Mouse (Mus musculus): ENCODE measurements around the gene Dop1b.

Gene Dop1b

DNA sequence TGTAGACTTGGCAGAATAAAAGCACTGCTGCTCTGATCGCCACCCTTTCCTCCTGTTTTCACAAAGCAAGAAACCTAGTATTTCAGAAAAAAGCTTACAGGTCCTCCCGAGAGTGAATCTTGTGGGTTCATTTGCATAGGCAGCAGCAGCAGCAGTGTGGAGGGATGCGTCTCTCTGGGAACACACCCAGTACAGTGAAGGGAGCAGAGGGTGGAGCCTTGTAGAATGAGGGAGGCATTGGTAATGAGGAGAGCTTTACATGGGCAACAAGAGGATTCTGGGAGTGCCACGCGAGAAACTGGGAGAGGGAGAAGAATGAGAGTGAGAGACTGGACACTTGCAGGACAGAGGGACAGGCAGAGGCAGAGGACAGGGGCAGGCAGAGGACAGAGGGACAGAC is 2.7 kb downstream of the Dop1b start:
- no peak for DNase-seq

DNA sequence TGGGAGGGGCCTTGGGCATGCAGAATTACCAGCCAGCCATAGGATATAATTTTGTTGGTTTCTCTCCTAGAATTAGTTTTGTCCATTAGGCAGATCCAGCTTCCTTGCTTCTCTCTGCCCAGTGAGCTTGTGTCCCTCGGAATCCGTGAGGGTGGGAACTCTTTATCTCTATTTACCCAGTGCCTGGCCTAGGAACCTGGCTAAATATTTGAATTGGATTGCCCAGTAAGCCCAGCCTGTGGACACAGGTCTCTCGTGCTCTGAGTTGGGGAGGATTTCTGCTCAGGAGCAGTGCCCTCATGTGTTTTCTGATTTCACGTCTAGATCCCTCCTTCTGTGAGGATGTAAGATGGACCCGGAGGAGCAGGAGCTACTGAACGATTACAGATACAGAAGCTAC is 4.1 kb downstream of the Dop1b start:
- DNase-seq, result no peak

DNA sequence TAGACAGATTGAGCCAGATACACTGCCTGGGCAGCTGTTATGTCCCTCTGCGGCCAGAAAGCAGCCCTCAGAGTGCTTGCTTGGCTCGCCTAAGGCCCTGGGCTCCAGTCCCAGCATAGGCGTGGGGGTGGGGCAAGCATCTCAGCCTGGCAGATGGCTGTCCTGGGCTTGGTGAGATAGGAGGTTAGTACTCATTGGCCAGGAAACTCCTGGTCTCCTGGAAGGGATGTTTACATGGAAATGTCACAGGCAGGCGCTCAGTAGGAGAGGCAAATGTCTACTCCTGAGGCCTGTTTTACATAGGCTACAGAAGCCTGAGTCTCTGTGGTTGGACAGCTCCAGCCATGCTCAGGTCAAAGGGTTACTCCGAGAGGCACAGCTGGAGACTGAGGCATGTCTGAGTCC is 5.6 kb downstream of the Dop1b start:
- no peak for DNase-seq

DNA sequence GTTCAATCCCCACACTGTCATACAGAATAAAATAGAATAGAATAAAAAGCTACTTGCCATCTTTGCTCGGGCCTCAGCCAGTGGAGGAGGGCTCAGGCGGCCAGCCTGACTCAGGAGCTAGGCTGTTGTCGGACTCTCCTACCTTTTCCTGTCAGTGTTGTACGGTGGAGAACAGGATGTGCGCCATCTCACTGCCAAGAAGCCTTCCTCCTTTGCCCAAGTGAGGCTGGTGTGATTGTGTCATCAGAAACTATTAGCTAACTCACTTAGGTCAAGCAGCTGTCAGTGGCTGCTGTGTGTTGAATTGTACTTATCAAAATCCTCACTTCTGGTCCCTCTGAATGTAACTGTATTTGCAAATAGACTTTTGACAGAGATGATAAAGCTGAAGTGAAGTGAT is 10.1 kb downstream of the Dop1b start:
- DNase-seq, result no peak

DNA sequence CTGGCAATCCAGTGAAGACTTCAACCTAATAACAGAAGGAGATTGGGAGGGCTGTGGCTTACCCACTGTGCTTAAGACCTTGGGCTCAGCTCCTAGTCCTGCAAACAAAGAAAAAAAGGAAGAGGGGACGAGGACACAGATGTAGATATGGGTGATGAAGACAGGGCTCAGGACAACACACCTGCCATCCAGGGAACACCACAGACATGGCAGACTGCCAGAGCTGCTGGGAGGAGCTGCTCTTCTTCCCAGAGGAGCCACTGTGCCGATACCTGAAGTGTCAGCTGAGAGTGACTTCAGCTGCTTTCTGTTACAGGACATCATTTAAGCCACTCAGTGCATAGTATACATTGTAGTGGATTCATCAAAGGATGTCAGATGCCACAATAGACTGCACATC is 10.8 kb downstream of the Dop1b start:
- no peak for DNase-seq

DNA sequence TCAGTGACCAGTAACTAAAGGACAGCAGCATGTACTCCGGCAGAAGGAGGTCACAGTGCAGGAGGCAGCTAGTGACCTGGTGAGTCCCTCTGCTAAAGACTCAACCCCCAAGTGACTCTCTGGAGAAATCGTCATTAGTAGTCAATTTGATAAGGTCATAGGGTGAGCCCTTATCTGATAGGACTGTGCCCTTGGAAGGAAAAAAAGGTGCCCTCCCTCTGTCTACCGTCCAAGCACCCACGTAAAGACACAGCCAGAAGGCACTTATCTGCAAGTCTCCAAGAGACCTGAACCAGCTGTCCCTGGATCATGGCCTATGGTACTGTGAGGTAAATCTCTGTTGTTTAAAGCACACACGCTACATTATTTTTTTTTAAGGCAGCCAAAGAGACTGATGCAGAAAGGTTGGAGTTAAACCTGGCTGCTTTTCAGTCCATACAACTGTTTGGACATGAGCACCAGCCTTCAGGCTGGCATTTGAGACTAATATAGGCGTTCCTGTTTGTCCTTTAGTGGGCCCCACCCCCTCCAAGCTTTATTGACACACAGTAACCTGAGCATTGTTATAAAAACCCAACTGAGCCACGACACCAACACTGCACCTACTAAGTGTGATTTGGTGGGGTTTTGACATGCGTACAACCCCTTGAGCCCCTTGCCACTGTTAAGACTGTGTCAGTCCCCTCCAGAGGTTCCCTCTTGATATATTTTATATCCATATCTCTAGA is 13.9 kb downstream of the Dop1b start:
- no peak for DNase-seq

DNA sequence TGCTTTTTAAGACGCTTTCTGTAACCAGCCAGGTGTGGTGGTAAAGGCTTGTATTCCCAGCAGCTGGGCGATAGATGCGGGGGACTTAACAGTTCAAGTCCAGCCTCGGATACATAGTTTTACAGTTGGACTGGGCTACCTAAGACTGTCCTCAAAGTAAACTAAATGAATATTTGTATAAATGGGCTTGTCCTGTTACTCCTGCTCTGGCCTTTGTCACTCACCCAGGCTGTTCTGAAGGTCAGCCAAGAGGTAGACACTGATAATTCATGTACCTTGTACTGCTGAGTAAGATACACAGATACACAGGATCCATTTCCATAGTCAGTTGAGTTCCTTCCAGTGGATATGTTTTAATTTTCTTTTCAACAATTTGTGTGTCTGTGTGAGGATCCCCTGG is 14.5 kb downstream of the Dop1b start:
- DNase-seq, result no peak

DNA sequence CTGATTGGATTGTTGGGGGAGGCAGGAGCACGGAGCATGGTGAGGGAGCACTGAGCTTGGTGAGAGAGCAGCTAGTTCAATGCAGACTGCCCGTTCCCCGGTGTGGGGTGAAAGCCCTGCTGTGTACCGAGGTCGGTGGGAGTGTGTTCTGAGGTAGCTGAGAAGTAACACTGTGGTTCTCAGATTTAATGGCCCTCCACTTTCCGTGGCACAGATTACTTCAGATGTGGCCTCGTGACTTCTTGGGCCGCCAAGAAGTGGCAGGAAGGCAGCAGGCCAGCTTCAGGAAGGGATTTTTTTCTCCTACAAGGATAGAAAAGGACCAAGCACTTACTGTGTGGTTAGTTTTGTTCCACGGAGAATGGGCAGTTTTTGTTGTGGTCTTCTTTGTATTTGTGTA is 17.0 kb downstream of the Dop1b start:
- no peak for DNase-seq

DNA sequence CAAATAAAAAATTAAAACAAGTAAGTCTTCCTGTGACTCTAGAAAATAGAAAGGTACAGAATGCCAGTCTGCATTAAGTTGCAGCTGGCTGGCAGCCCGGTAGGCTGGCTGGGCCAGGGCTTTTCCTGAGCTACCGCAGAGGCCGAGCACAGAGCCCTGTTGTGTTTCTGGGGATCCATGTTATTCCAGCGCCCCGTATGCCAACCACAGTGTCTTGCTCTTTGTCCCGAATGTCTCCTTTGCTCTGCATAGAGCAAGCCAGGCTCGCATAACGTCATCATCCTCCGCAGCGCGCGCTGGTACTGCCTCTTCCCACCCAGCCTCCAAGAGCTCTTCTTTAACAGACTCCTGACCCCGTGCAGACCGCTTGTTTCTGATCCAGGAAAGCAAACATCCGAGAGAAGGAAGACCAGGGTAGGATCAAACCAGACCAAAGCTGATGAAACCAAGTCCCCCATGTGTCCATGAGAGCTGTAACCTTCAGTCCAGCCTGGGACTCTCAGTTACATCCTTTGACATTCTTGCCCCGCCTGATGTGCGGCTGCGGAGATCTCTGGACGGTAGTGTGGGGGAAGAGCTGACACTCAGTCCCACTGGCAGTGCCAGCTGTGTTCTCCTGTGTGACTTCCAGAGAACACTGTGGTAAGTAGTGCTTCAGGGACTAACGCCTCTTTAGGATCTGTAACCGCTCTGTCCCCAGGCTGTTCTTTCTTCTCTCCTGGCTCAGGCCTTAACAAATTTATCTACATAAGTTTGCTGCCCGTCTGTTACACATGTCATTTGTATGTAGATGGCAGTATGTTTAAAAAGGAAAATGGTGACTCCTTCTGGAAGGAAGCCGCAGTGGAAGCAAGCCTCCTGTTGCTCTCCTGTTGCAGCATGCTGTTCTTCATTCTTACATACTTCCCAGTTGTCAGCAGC is 18.4 kb downstream of the Dop1b start:
- no peak for DNase-seq

DNA sequence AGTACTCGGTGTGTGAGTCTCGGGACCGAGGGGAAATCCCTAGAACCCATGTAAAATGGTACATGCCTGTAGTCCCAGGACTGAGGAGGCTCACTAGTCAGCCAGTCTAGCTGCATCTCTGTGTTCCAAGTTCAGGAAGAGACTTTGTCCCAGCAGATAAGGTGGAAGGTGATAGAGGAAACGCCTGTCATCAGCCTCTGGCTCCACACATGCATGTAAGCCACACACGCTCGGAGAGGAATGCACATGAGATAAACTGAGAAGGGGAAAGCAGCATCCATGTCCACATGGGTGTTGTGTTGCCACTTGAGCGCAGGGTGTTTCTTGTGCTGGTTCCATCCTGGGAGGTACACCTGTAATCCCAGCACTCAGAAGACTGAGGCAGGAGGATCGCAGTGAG is 19.6 kb downstream of the Dop1b start:
- DNase-seq, result no peak

DNA sequence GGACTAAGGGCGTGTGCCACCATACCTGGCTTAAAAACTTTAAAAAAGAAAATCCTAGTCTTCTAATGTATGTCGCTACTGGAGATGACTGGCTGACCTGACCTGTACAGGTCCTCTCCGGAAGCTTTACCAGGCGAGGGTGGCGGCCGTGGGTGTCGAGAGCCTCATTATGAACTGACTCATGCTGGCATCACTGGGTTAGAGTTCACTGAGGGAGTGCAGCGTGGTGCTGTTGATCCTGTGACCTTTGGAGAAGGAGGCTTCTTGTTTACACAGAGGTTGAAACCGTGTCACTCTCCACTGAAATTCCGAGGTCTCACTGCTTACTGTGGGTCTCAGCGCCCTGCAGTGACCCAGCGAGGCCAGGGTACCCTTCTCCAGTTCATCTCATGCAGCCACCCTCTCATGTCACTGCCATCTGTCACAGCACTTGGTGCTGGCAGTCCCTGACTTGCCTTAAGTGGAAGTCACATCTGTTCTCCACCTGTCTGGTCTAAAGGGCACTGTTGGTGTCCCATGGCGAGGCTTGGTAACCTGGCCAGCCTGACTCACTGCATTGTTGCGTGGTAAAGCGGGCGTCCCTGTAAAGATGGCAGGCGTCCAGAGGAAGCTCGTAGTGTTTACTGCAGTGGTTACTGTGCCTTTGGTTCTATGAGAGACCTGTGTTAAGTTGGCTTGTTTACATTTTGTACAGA is 21.3 kb downstream of the Dop1b start:
- DNase-seq, result no peak

DNA sequence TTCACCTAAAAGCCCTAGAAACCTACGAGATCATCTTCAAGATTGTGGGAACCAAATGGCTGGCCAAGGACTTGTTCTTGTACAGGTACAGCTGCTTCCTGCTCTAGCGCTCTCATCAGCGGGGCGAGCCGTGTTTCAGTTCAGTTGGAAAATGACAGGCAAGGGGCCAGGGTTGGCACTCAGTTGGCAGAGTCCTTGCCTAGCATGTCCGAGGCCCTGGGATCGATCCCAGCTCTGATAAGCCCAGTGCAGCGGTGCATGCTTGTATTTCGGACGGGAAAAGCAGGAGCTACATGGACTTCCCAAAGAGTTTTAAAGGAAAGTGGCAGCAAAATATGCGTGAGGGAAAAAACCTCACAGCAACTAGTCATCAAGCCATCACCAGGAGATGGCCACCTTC is 27.5 kb downstream of the Dop1b start:
- no peak for DNase-seq

DNA sequence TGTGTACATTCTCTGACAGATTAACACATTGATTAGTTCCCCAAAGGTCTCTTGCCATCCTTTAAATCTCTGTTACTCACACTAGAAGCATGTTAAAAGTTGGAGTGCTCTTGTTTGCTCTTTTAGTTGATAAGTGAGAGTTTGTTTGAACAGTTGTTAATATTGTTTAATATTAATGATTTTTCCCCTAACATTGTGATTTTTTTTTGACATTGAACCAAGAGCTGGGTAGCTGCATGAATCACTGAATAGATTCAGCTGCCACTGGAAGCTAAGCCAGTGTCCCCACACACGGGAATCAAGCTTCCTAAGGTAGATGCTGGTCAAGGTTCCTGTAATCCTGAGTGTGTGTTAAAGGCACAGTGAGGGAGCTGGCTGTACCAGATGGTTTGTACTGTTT is 31.2 kb downstream of the Dop1b start:
- no peak for DNase-seq

DNA sequence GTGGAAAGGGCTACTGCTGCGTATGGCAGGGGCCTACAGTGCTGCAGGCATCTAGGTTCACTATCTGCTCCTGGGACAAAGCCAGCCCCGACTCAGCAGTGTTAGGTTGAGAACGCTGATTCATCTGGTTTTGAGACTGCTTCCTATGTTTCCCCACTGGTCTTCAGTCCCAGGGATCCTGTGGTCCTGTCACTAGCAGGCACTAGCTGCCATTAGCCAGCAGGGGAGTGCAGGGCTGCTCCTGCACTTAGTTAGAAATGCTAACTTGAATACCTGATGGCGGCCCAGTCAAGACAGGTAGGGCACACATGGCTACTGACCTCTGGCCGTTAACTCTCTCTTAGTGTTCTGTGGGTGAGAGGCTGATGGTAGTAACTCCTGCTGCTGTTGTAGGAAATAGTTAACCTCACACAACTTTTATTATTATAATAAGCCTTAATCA is 32.4 kb downstream of the Dop1b start:
- no peak for DNase-seq

DNA sequence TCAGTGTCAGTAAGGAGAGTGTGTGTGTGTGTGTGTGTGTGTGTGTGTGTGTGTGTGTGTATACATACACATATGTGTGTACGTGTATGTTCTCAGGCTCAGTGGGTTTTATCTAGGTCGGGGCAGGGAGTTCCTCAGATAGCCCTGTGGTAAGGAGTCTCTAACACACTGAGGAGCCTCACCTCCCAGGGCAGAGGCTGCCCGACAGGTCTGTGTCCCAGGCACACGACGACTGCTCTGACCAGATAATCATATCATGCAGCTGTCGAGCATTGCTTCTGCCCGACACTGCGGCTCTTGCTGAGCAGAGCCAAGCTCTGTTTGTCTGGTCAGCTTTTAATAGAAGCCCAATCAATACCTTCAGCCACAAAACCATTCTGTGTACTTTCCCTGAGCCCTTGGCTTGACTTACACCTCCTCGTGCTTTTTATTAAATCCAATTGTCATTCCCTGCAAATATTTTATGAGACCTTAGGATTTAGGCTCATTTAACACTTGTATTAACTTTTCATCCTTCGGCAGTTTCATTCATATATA is 33.2 kb downstream of the Dop1b start:
- DNase-seq, result no peak

DNA sequence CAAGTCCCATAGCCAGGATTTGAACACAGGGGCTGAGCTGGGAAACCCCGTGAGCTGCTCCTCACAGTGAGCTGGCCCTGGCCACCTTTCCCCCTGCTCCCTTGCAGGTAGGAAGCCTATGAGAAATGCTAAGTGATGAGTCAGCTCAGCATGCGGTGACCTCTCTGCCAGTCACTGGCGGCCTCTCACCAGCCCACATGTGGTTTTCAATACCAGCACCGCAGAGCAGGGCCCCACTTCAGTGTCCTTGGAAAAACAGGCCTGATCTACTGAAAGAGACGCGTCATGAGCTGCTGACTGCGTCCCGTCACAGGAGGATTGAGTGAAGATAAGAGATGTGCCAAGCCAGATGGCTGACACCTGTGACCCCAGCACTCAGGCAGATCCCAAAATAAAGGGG is 34.7 kb downstream of the Dop1b start:
- no peak for DNase-seq

DNA sequence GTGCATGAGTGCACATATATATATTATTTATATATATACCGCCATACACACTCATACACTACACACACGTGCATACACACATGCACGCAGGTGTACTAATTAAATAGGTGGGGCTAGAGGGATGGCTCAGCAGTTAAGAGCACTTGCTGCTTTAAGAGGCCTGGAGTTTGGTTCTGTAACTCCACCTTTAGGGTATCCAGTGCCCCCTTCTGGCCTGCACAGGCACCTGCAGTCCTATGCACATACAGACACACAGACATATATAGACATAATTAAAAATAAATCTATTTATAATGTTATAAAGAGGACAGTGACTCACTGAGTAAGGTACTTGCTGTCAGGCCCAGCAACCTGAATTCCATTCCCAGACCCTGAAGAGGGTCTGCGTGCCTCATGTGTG is 35.3 kb downstream of the Dop1b start:
- peak; percentile 37 for DNase-seq

DNA sequence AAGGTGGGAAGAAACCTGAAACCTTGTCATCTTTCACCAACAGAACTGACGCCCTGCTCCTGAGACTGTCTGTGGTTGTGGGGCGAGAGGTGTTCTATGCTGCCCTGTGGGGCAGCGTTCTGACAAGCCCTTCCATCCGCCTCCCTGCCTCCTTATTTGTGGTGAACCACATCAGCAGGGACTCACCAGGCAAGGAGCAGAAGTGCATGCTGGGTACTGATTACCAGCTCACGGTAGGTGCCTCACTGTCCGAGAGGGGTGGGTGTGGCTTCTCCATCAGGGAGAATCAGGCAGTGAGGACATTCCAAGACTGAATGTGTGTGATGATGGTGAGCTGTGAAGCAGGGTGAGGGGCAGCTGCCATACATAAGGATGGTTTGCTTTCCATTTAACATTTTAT is 35.7 kb downstream of the Dop1b start:
- DNase-seq, result peak; percentile 25

DNA sequence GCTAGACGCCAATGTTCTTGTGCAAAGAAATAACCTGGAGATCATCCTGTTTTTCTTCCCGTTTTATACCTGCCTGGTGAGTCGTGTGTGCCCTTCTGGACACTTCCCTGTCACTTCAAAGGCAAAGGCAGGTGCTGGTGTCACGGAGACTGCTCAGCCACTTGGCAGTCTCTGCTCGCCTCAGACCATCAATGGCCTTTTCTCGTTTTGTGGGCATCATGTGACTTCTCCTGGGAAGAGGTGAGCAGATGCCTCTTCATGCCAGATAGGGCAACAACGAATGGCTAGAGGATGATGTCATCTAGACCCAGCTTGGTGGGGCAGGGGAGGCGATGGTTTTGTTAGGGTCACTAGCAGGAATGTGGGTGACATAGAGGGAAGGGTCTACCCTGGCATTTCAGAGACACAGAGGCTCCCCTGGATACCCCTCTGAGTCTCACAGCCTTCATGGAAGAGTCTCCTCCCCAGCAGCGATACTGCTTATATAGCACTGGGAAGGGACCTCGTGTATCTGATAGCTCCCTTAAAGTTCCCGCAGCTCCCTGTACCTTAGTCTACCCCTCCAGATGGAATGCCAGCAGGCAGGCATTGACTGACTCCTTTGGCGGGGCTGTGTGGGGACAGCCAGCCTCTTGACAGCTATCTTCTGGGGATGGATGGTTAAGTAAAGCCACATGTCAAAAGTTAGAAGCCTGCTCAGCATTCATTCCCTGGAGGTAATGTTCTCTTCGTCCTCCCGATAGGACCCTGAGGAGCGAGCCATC is 37.6 kb downstream of the Dop1b start:
- no peak for DNase-seq

DNA sequence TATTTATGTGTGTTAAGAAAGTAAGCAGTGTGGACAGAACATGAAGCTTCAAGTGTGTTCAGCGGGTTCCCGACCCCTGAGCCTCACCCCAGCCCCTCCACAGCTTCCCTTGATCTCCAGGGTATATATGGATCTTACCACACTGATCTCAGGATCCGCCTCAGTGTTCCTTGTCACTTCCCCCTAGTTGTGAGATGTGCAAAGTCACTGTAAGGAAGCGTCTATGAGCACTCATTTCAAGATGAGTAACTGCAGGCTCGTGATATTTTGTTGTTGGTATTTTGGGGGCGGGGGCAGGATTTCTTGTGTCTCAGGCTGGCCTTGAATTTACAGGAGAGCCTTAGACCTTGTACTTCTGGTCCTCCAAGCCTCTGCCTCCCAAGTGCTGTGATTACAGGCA is 38.8 kb downstream of the Dop1b start:
- no peak for DNase-seq

DNA sequence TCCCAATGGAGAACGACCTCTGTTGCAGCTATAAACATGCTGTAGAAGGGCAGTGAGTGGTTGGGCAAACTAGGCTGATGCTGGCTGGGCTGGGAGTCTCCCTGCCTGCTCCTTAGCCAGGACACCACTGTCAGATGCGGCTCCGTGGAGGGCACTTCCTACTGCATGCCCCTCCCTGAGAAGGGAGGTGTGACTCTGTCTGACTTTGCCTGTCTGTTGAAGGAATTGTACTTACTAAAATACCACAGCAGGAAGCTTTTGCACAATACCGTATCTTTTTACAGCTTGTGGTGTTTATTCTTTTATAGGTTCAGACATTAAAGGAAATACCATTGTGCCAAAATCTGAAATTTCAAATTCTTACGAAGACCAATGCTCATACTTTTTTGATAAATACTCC is 40.1 kb downstream of the Dop1b start:
- peak; percentile 20 for DNase-seq

DNA sequence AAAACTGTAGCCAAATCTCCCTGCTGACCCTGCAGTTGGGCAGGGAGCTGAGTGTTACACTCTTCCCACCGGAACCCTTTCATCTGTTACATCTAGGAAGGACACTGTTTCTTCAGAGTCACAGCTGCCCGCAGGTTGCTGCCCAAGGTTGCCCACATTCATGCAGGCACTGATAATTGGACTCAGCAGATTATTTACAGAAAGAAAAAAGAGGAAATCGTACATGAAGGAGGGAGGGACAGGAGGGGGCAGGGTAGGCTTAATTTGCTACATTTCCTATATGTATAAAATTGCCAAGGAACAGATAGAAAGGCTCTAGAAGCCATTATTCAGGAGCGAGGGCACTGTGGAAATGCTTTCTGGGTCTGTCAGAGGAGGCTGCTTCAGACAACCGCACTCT is 44.9 kb downstream of the Dop1b start:
- DNase-seq, result no peak

DNA sequence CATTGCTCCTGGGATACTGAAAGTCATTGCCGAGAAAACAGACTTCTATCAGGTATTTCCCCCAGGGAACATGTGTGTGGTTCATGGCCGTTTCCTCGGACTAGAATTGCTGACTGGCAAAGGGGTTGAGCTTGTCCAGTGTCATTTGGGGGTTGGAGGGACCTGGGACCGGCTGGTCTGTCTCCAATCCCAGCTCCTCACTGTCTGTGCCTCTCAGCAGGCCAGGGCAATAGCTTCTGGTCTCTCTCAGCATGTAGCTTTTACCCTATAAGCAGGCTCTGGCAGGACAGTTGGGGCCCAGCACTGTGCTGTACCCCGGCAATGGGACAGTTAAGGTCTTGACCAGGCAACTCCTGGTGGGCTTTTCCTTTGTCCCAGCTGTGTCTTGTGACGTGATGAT is 51.7 kb downstream of the Dop1b start:
- no peak for DNase-seq
